Mouse (Mus musculus) heart, adult 10 weeks (tissue): ENCODE measurements around the gene Zmym2. TPM values are rescaled to one million over a fixed set of nuclear protein-coding genes. Genes with fewer than 3 reads are reported as not detected.

Experiments used
- polyA plus RNA-seq: library from polyadenylated mRNA; stranded (reverse); fragments of 350-450 nt; fragmentation: Illumina TruSeq; extraction: RNeasy Lipid Tissue Mini Kit (QIAGEN cat#74804); gene quantifications from one replicate; pipeline ENCODE4 v1.2.3, GENCODE M21; 2014; ENCODE audit warnings: low read depth, low replicate concordance

Zmym2 gene
- 31.1 TPM for polyA plus RNA-seq

GRCm38 (mm10) chr14:56886594-56887513, at the start of gene Zmym2:
Zmym2 (plus strand) TSS chr14:56886653.

Other genes with a start within 250 kb of the Zmym2 start
- 25.0 TPM for gene Mphosph8, start 218.4 kb upstream of the Zmym2 start, polyA plus RNA-seq
- 16.1 TPM for gene Pspc1, start 108.3 kb upstream of the Zmym2 start, polyA plus RNA-seq
- 28.6 TPM for gene Zmym5, start 74.9 kb upstream of the Zmym2 start, polyA plus RNA-seq
- gene Gja3, start 171.4 kb downstream of the Zmym2 start, polyA plus RNA-seq, result 17.4 TPM
- not detected for gene Gjb2, start 218.0 kb downstream of the Zmym2 start, polyA plus RNA-seq
- not detected for gene Gm4491, start 229.2 kb downstream of the Zmym2 start, polyA plus RNA-seq
- not detected for gene Gjb6, start 247.0 kb downstream of the Zmym2 start, polyA plus RNA-seq